Comparison of ENCODE assay signal across 28 mouse cellular contexts in the genomic region with DNA sequence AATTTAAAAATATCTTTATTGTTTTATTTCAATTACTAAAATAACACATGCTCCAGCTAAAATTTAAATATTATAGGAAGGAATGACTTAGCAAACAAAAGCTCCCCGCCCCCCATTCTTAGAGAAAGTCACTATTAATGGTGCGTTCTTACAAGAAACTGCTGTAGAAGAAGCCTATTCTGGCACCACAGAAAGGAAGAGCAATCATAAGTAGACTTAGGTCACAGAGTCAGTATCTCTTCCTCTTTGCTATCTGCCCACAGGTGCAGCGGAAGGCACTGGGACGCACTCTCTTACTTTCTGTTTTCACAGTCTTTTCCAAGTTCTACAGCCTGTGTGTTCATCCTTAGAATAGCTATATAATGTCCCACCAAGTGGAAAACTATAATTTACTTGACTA. TPM values are rescaled to one million over a fixed set of nuclear protein-coding genes. Genes with fewer than 3 reads are reported as not detected.
A peak's percentile ranks its signal among the peaks of the same experiment; 100 is the strongest.
DNase-seq lines count a peak whose midpoint lies in the region; ATAC-seq and TF ChIP-seq lines count a peak whose summit lies in the region.
"Had no signal": no experiment of that assay in that cellular context is flagged by ENCODE, and none has a peak within 500 bp of the region (broad histone marks: within the 10 kb centered on the region; RNA-seq: fewer than 3 reads in every experiment).

No protein-coding gene starts in this region.

- H3K9me3 ChIP-seq in embryonic facial prominence, embryonic 10.5 days, result no peaks in the 10 kb centered on the region
- H3K9me3 ChIP-seq: heart, embryonic 10.5 days; heart, embryonic 15.5 days; limb, embryonic 12.5 days; midbrain, embryonic 15.5 days; stomach, embryonic 15.5 days had no signal

- H3K27me3 ChIP-seq in spleen, adult 2 months (ENCODE audit: control insufficient read depth, insufficient read depth, low read length), result no peaks in the 10 kb centered on the region
- no peaks in the 10 kb centered on the region for H3K27me3 ChIP-seq in embryonic facial prominence, embryonic 10.5 days (replicated peaks; ENCODE audit: low read depth, poor library complexity, severe bottlenecking)
- H3K27me3 ChIP-seq: heart, embryonic 15.5 days; limb, embryonic 12.5 days; midbrain, embryonic 15.5 days; stomach, embryonic 15.5 days had no signal

- peak; percentile 27 to 49 for DNase-seq in spleen, adult 2 months (ENCODE audit: low read depth in 1 of 2, low spot score in 2 of 2)
- DNase-seq in spleen, postnatal 10 days (ENCODE audit: low spot score in 2 of 2), result no peak
- DNase-seq in A20 (ENCODE audit: low read depth, low spot score), result peak; percentile 79
- DNase-seq in CD4-positive helper T cell, adult 2 months (ENCODE audit: low read depth, low spot score), result peak; percentile 23
- no peak for DNase-seq in embryonic facial prominence, embryonic 10.5 days (ENCODE audit: low spot score)
- DNase-seq in urinary bladder, adult 18-20 months (ENCODE audit: low spot score in 2 of 2), result no peak
- DNase-seq: adrenal gland, adult 2 months; adrenal gland, postnatal 36 days; cerebellum, adult 18-20 months; cerebellum, postnatal 10 days; forebrain, postnatal 0 days; gastrocnemius, postnatal 10 days; heart, adult 11 months; kidney, adult 18-20 months; kidney, postnatal 36 days; lung, postnatal 36 days; right cerebral cortex, postnatal 25 days had no signal

- TF ChIP-seq POLR2A in spleen, adult 2 months (IDR thresholded peaks at IDR 0.05; ENCODE audit: low read depth, low read length), result no peak

- WGBS in spleen, adult 2 months, result 25% methylated on average over 4 of the region's 4 CpGs
- 91% methylated on average over 4 of the region's 4 CpGs for WGBS in embryonic facial prominence, embryonic 10.5 days

- TF ChIP-seq CTCF in spleen, adult 2 months (IDR thresholded peaks at IDR 0.05; ENCODE audit: extremely low read depth, insufficient read depth, insufficient read length, insufficient replicate concordance), result no peak

- no peak overlapping the region for H3K4me3 ChIP-seq in spleen, adult 2 months (ENCODE audit: extremely low read depth, insufficient read depth, insufficient read length)
- no peak overlapping the region for H3K4me3 ChIP-seq in embryonic facial prominence, embryonic 10.5 days
- H3K4me3 ChIP-seq: erythroblast, embryonic 14.5 days; heart, embryonic 10.5 days; heart, embryonic 15.5 days; layer of hippocampus, adult 2 months; left cerebral cortex, adult 2 months; limb, embryonic 12.5 days; midbrain, embryonic 15.5 days; stomach, embryonic 15.5 days had no signal

- no peak overlapping the region for H3K27ac ChIP-seq in spleen, adult 2 months (ENCODE audit: insufficient read depth, low read length)
- H3K27ac ChIP-seq in embryonic facial prominence, embryonic 10.5 days (replicated peaks), result no peak overlapping the region
- H3K27ac ChIP-seq: heart, embryonic 10.5 days; heart, embryonic 15.5 days; layer of hippocampus, adult 2 months; left cerebral cortex, adult 2 months; limb, embryonic 12.5 days; midbrain, embryonic 15.5 days; stomach, embryonic 15.5 days had no signal

- ATAC-seq in megakaryocyte progenitor cell, adult 5-6 weeks (replicated peaks; ENCODE audit: poor library complexity), result peak; percentile 21; the same call in 1 of the 2 replicates
- ATAC-seq: activated CD4-positive, CD25-positive, alpha-beta regulatory T cell, adult 4 months; forebrain, postnatal 0 days; hindbrain, embryonic 16.5 days; midbrain, embryonic 15.5 days had no signal

- H3K4me1 ChIP-seq in spleen, adult 2 months (ENCODE audit: control insufficient read depth, insufficient read depth, insufficient read length), result peaks cover 27% of the 10 kb centered on the region
- peaks cover 6% of the 10 kb centered on the region for H3K4me1 ChIP-seq in embryonic facial prominence, embryonic 10.5 days
- H3K4me1 ChIP-seq: heart, embryonic 15.5 days; limb, embryonic 12.5 days; midbrain, embryonic 15.5 days; stomach, embryonic 15.5 days had no signal

- H3K36me3 ChIP-seq in spleen, adult 2 months (ENCODE audit: control insufficient read depth, insufficient read depth, low read length), result peaks cover 19% of the 10 kb centered on the region
- no peaks in the 10 kb centered on the region for H3K36me3 ChIP-seq in embryonic facial prominence, embryonic 10.5 days (replicated peaks)
- H3K36me3 ChIP-seq: heart, embryonic 10.5 days; heart, embryonic 15.5 days; limb, embryonic 12.5 days; stomach, embryonic 15.5 days had no signal

RNA-seq across cellular contexts. Expression of gene Tmem229b, which starts 31.6 kb away (rescaled TPM):
- polyA plus RNA-seq in spleen, adult 2 months (2012; rRNA removed), result 41.6 and 50.9 TPM in 2 replicates
- total RNA-seq in megakaryocyte progenitor cell, adult 5-6 weeks (2015), result 73.3 and 75.4 TPM in 2 replicates
- total RNA-seq in megakaryocyte progenitor cell, adult 5-6 weeks (2017), result 84.1 and 102 TPM in 2 replicates
- polyA plus RNA-seq in embryonic facial prominence, embryonic 10.5 days (2016; fragmentation: Nextera tagmentation; extraction: Ambion mirVana), result 3.5 and 3.8 TPM in 2 replicates

RNA-seq across cellular contexts. Expression of gene Plekhh1, which starts 53.1 kb away (rescaled TPM):
- polyA plus RNA-seq in spleen, adult 2 months (2012; rRNA removed), result 0.22 and 0.28 TPM in 2 replicates
- total RNA-seq in megakaryocyte progenitor cell, adult 5-6 weeks (2015), result 0.22 and 0.25 TPM in 2 replicates
- total RNA-seq in megakaryocyte progenitor cell, adult 5-6 weeks (2017), result 0.24 and 0.25 TPM in 2 replicates
- 4.3 and 5.9 TPM in 2 replicates for polyA plus RNA-seq in embryonic facial prominence, embryonic 10.5 days (2016; fragmentation: Nextera tagmentation; extraction: Ambion mirVana)
- polyA plus RNA-seq: erythroblast, embryonic 14.5 days had no signal

Comparison
In these comparisons a context has a peak if more than half of its experiments do, and no peak if none do; other contexts are left out.
1. DNase-seq: peak in spleen, adult 2 months (2 of 2), A20 (single experiment) and CD4-positive helper T cell, adult 2 months (single experiment); none in spleen, postnatal 10 days (0 of 2), embryonic facial prominence, embryonic 10.5 days (single experiment) and urinary bladder, adult 18-20 months (0 of 2).